Mouse (Mus musculus): ENCODE results near the gene Slc17a7. TPM values are rescaled to one million over a fixed set of nuclear protein-coding genes. Genes with fewer than 3 reads are reported as not detected.

Slc17a7 gene
- total and polyA plus RNA-seq, 3 experiments, result 0.08 to 0.11 TPM; not detected in 1

DNA sequence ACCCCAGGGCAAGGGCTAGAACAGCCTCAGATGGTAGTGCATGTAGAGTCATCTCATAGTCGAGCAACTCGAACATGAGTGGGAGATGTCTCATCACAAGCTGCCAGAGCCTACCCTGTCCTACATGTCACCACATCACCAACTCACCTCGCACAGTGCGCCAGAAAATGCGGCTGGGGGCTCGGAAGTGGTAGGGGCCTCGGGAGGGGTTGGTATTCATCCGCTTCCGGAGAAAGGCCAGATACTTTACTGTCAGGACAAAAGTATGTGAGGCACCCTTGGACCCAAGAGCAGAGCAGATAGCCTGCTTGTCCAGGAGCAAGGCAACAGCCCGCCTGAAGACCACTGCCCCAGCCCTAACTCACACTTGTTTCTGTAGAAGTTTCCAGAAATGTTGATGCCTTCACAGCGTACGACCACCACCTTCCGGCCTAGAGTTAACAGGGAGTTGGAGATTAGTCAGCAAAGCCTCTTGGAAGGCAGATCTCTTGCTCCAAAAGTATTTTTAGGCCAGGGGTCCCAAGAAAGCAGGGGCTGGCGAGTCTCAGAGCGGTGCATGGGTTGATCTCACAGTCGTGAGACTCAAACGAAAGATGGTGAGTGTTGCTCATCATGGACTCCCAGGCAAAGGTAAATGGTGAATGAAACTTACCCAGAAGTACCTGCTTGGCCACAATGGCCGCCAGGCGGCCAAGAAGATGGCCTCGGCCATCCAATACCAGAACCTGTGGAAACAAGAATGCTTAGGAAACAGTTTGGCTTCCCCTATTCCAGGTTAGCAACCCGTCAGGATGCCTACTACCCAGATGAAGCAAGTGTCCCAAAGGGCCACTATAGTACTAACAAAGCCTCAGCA lies 36.7 kb upstream of the Slc17a7 start:
- peak overlapping the region; percentile 93 for H3K4me3 ChIP-seq (ENCODE audit: low read depth, low read length)
- ATAC-seq (ENCODE audit: extremely low read depth, insufficient number of reproducible peaks, low FRiP score, poor library complexity, severe bottlenecking) (no peak), DNase-seq (ENCODE audit: low spot score) (no peak)
- TF ChIP-seq CTCF (IDR thresholded peaks at IDR 0.05; ENCODE audit: low read depth, low read length), result no peak
- TF ChIP-seq GATA1 (IDR thresholded peaks at IDR 0.05; ENCODE audit: borderline replicate concordance, low read length), result no peak
- TF ChIP-seq POLR2AphosphoS5 (IDR thresholded peaks at IDR 0.05; ENCODE audit: insufficient replicate concordance, low read depth, low read length), result no peak
- TF ChIP-seq TAL1 (conservative IDR thresholded peaks at IDR 0.05; ENCODE audit: low read depth, low read length), result no peak
- TF ChIP-seq GATA2 (IDR thresholded peaks at IDR 0.05; ENCODE audit: borderline replicate concordance, low read depth, low read length), result no peak
- H3K4me1 ChIP-seq (ENCODE audit: insufficient read depth, low read depth, low read length), result peaks cover 66% of the 10 kb centered on the region
- no peaks in the 10 kb centered on the region for H3K27me3 ChIP-seq (ENCODE audit: insufficient read depth, low read length)
- peaks cover 71% of the 10 kb centered on the region for H3K36me3 ChIP-seq (replicated peaks)
- H3K9me3 ChIP-seq (replicated peaks), result no peaks in the 10 kb centered on the region

DNA sequence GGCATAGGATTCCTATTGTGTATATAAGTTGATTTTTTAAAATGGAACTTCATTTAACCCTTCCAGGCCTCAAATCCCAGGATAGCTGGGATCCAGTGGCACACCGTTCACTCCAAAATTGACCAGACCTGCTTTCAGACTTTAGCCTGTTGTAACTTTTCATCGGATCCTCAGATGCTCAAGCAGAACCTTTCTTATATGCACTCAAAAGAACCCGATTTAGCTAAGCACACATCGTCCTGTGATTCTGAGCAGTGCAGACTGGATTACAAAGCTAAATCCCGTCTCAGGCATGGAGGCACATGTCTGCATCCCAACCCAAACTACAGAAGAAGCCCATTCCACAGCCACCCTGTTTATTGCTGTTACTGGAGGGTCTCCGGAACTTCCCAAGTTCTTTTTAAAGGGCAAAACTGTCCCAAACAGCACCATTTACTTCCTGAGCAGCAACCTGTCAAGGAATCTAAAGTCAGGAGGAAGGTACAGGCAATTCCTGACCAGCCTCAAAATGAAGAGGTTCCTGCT lies 36.0 kb upstream of the Slc17a7 start:
- no peak for DNase-seq (ENCODE audit: low spot score)
- no peaks in the 10 kb centered on the region for H3K27me3 ChIP-seq (ENCODE audit: insufficient read depth, low read length)
- ATAC-seq (ENCODE audit: extremely low read depth, insufficient number of reproducible peaks, low FRiP score, poor library complexity, severe bottlenecking), result no peak
- peaks cover 71% of the 10 kb centered on the region for H3K36me3 ChIP-seq (replicated peaks)
- no peaks in the 10 kb centered on the region for H3K9me3 ChIP-seq (replicated peaks)
- peak overlapping the region; percentile 93 for H3K4me3 ChIP-seq (ENCODE audit: low read depth, low read length)
- H3K4me1 ChIP-seq (ENCODE audit: insufficient read depth, low read depth, low read length), result peaks cover 66% of the 10 kb centered on the region
- no peak for TF ChIP-seq CTCF (IDR thresholded peaks at IDR 0.05; ENCODE audit: low read depth, low read length)
- no peak for TF ChIP-seq GATA2 (IDR thresholded peaks at IDR 0.05; ENCODE audit: borderline replicate concordance, low read depth, low read length)
- no peak; the same call in 1 of the 2 replicates for TF ChIP-seq POLR2AphosphoS5 (IDR thresholded peaks at IDR 0.05; ENCODE audit: insufficient replicate concordance, low read depth, low read length)

DNA sequence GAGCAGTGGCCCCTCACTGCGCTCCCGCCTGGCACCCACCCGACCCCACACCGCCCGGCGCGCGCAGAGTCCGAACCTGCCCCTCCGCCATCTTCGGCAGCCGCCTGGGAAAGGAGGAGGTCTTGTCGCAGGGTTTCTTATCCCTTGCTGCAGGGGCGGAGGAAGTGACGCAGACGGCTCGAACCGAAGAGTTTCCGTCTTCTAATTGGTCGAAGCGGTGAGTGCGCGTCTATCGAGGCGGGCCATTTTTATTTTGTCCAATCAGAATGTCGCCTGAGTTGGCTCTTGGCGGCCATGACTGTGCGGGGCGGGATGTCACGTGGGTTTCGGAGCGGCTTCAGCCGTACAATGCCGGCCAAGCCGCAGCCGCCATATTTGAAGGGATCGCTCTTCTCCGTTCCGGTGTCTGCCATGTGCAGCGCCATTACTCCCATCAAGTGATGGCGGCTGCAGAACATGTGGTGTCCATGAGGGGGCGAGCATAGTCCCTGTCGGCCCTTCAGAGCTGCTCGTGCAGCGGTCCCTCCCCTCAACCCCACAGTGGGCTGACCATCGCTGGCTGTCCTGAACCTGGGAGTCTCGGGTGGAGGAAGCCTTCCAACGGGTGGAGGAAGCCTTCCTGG lies 35.0 kb upstream of the Slc17a7 start, which contains the start of gene Rpl13a:
Gene Rpl13a (minus strand): TSS at position 138 of the 623 bp plus-strand sequence.
- no peaks in the 10 kb centered on the region for H3K27me3 ChIP-seq (ENCODE audit: insufficient read depth, low read length)
- ATAC-seq (ENCODE audit: extremely low read depth, insufficient number of reproducible peaks, low FRiP score, poor library complexity, severe bottlenecking) (peak; percentile 66), DNase-seq (ENCODE audit: low spot score) (peak; percentile 99)
- H3K9me3 ChIP-seq (replicated peaks), result peaks cover 3% of the 10 kb centered on the region; the same call in 1 of the 2 replicates
- H3K4me1 ChIP-seq (ENCODE audit: insufficient read depth, low read depth, low read length), result peaks cover 67% of the 10 kb centered on the region
- TF ChIP-seq POLR2AphosphoS5 (IDR thresholded peaks at IDR 0.05; ENCODE audit: insufficient replicate concordance, low read depth, low read length) (0 out of 2 replicates have a peak, but pooled peaks have one; percentile 15), GATA1 (IDR thresholded peaks at IDR 0.05; ENCODE audit: borderline replicate concordance, low read length) (no peak), CTCF (IDR thresholded peaks at IDR 0.05; ENCODE audit: low read depth, low read length) (peak; percentile 82), TAL1 (conservative IDR thresholded peaks at IDR 0.05; ENCODE audit: low read depth, low read length) (no peak)
- peaks cover 71% of the 10 kb centered on the region for H3K36me3 ChIP-seq (replicated peaks)
- peak within 1 kb of the TSS; percentile 93 for H3K4me3 ChIP-seq (ENCODE audit: low read depth, low read length)

DNA sequence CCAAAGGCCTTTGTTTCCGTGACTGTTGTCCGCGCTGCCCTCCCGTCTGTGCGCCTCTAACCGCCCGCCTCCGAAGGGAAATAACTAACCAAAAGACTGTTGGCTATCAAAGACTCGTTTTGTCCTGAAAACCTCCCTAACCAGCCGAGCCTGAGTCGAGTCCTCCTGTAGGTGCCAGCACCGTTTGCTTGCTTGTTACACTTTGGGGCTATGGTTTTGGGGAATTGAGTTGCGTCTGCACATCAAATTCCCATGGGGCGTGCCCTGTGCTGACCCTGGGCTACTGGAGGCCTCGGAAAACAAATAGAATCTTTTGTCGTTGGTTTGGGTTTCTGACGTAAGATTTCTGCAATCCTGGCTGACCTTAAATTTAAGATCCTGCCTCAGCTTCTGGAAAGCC lies 34.4 kb upstream of the Slc17a7 start:
- Histone ChIP-seq H3K9me3 (replicated peaks) (peaks cover 3% of the 10 kb centered on the region; the same call in 1 of the 2 replicates), H3K27me3 (ENCODE audit: insufficient read depth, low read length) (no peaks in the 10 kb centered on the region), H3K36me3 (replicated peaks) (peaks cover 75% of the 10 kb centered on the region), H3K4me3 (ENCODE audit: low read depth, low read length) (peak overlapping the region; percentile 93), H3K4me1 (ENCODE audit: insufficient read depth, low read depth, low read length) (peaks cover 73% of the 10 kb centered on the region)
- ATAC-seq (ENCODE audit: extremely low read depth, insufficient number of reproducible peaks, low FRiP score, poor library complexity, severe bottlenecking), result no peak
- no peak for DNase-seq (ENCODE audit: low spot score)
- TF ChIP-seq GATA2 (IDR thresholded peaks at IDR 0.05; ENCODE audit: borderline replicate concordance, low read depth, low read length) (no peak), GATA1 (IDR thresholded peaks at IDR 0.05; ENCODE audit: borderline replicate concordance, low read length) (no peak), TAL1 (conservative IDR thresholded peaks at IDR 0.05; ENCODE audit: low read depth, low read length) (no peak), CTCF (IDR thresholded peaks at IDR 0.05; ENCODE audit: low read depth, low read length) (no peak)

DNA sequence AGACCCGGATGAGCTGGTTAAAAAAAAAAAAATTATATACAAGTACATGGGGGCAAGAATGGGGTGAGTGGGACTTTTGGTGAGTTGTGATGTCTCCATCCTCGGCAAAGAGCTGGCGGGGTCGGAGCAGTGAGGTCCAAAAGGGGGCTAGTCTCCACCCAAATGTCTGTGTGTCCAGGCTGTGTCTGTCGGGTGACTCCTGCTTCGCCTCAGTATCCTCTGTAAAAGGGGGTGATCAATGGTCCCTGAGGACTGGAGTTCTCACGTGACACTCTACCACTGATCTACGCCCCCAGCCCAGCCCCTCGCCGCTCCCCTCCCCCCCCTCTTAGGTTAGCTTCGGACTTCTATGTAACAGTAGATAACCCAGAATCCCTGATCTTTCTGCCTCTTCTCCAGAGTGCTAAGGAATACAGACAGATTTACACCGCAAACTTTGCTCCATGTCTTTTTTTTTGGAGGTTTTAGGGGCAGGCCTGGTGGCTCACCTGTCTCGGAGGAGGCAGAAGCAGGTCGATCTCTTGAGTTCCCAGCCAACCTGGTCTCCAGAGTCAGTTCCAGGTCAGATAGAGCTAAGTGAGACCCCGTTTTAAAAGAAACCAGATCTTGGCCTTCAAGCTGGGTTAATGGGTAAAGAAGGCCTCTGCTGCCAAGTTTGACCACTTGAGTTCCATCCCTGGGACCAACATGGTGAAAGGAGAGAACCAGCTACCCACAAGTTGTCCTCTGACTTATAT lies 33.8 kb upstream of the Slc17a7 start:
- Histone ChIP-seq H3K36me3 (replicated peaks) (peaks cover 74% of the 10 kb centered on the region), H3K4me1 (ENCODE audit: insufficient read depth, low read depth, low read length) (peaks cover 73% of the 10 kb centered on the region), H3K27me3 (ENCODE audit: insufficient read depth, low read length) (no peaks in the 10 kb centered on the region), H3K9me3 (replicated peaks) (peaks cover 3% of the 10 kb centered on the region; the same call in 1 of the 2 replicates), H3K4me3 (ENCODE audit: low read depth, low read length) (peak overlapping the region; percentile 93; the same call in 1 of the 2 replicates)
- TF ChIP-seq CTCF (IDR thresholded peaks at IDR 0.05; ENCODE audit: low read depth, low read length) (no peak), GATA1 (IDR thresholded peaks at IDR 0.05; ENCODE audit: borderline replicate concordance, low read length) (no peak), TAL1 (conservative IDR thresholded peaks at IDR 0.05; ENCODE audit: low read depth, low read length) (no peak), POLR2AphosphoS5 (IDR thresholded peaks at IDR 0.05; ENCODE audit: insufficient replicate concordance, low read depth, low read length) (no peak), GATA2 (IDR thresholded peaks at IDR 0.05; ENCODE audit: borderline replicate concordance, low read depth, low read length) (no peak)
- DNase-seq (ENCODE audit: low spot score), result no peak
- ATAC-seq (ENCODE audit: extremely low read depth, insufficient number of reproducible peaks, low FRiP score, poor library complexity, severe bottlenecking), result no peak

Data from G1E (cell line).